Mouse (Mus musculus): ENCODE measurements around the gene Sostdc1. TPM values are rescaled to one million over a fixed set of nuclear protein-coding genes. Genes with fewer than 3 reads are reported as not detected.

Gene Sostdc1
- total RNA-seq, 1 experiment, result 0.09 TPM

DNA sequence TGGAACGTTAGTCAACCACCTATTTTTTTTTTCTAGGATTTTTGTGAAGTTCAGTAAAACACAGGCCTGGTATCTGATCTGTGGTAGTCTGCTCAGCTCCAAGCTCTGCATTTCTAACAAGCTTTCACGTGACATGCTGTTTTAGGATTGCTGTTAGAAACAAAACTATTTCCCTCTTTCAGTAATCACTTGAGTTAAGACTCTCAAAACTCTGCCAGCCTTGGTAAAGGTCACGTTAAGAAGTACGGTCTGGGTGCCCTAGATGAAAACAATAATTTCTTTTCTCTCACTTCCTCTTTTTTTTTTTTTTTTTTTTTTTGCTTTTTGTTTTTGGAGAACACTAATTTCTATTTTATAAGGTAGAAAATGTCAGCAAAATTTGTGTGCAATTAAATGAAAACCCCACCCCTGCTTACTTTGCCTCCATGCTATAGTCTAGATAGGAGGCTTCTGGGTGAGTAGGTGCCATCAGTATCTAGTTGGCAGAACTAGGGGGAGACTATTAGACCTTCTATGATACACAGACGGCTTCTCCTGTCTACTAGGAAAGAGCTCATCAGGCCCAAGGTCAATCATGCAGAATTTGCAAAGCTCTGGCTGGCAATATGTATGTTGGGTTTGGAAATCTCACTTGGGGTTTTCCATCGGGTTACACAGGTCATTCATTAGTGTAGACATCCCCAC is 5.1 kb upstream of the Sostdc1 start:
- DNase-seq (ENCODE audit: low read depth, low spot score), result no peak
- Histone ChIP-seq H3K27ac (ENCODE audit: insufficient read depth, low read depth, low read length, poor library complexity, severe bottlenecking) (no peak overlapping the region), H3K4me1 (ENCODE audit: control insufficient read depth in 2 of 2, insufficient read depth in 2 of 2, low read length in 2 of 2, poor library complexity in 1 of 2) (no peaks in the 10 kb centered on the region), H3K9ac (ENCODE audit: insufficient read depth, low read depth, low read length, poor library complexity, severe bottlenecking) (no peak overlapping the region), H3K4me3 (ENCODE audit: insufficient read depth in 1 of 2, low read depth in 1 of 2, low read length in 2 of 2, poor library complexity in 1 of 2, severe bottlenecking in 1 of 2) (no peak overlapping the region), H3K36me3 (ENCODE audit: control insufficient read depth, insufficient read depth, low read length, poor library complexity, severe bottlenecking) (no peaks in the 10 kb centered on the region), H3K9me3 (ENCODE audit: control insufficient read depth, insufficient read depth, low read depth, low read length) (no peaks in the 10 kb centered on the region)
- TF ChIP-seq ZC3H11A (IDR thresholded peaks at IDR 0.05; ENCODE audit: borderline replicate concordance, low read depth, low read length), result no peak
- TF ChIP-seq CHD2 (IDR thresholded peaks at IDR 0.05; ENCODE audit: low read depth, low read length), result no peak
- TF ChIP-seq MAFK (IDR thresholded peaks at IDR 0.05; ENCODE audit: insufficient read depth, low read depth, low read length), result no peak
- no peak for TF ChIP-seq HCFC1 (IDR thresholded peaks at IDR 0.05; ENCODE audit: borderline replicate concordance, insufficient read depth, low read length)
- TF ChIP-seq ZNF384 (IDR thresholded peaks at IDR 0.05; ENCODE audit: low read depth, low read length), result no peak
- in situ Hi-C loops (cut with MboI; ENCODE audit: low sequenced_read_pairs in 2 of 2, unreplicated experiment in 2 of 2), result no loop called here

DNA sequence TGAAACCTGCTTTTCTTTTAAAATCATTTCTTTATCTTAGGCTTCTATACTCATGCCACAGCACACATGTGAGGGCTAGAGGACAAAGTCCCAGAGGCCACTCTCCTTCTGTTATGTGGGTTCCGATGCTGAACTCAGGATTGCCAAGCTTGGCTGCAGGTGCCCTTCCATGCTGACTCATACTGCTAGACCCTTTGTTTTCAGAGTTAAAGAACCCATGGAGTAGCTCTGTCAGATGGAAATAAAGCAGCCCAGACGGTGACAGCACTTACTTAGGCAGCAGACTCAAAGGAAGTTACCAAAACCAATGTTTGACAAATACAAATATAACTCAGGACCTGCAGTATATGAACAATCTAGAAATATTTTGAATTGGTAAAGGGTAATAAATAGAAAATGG is 924 bp upstream of the Sostdc1 start:
- in situ Hi-C loops (cut with MboI; ENCODE audit: low sequenced_read_pairs in 2 of 2, unreplicated experiment in 2 of 2), result no loop called here
- no peak for DNase-seq (ENCODE audit: low read depth, low spot score)
- H3K27ac ChIP-seq (ENCODE audit: insufficient read depth, low read depth, low read length, poor library complexity, severe bottlenecking), result no peak overlapping the region
- TF ChIP-seq MAFK (IDR thresholded peaks at IDR 0.05; ENCODE audit: insufficient read depth, low read depth, low read length), result no peak
- TF ChIP-seq CHD2 (IDR thresholded peaks at IDR 0.05; ENCODE audit: low read depth, low read length), result no peak
- no peak for TF ChIP-seq HCFC1 (IDR thresholded peaks at IDR 0.05; ENCODE audit: borderline replicate concordance, insufficient read depth, low read length)
- TF ChIP-seq ZNF384 (IDR thresholded peaks at IDR 0.05; ENCODE audit: low read depth, low read length), result no peak
- TF ChIP-seq ZC3H11A (IDR thresholded peaks at IDR 0.05; ENCODE audit: borderline replicate concordance, low read depth, low read length), result no peak
- H3K9ac ChIP-seq (ENCODE audit: insufficient read depth, low read depth, low read length, poor library complexity, severe bottlenecking), result no peak overlapping the region
- peaks cover 0 to 4% of the 10 kb centered on the region in 2 experiments; a peak in 1 of 4 replicates for H3K4me1 ChIP-seq (ENCODE audit: control insufficient read depth in 2 of 2, insufficient read depth in 2 of 2, low read length in 2 of 2, poor library complexity in 1 of 2)
- no peaks in the 10 kb centered on the region for H3K36me3 ChIP-seq (ENCODE audit: control insufficient read depth, insufficient read depth, low read length, poor library complexity, severe bottlenecking)
- no peaks in the 10 kb centered on the region for H3K9me3 ChIP-seq (ENCODE audit: control insufficient read depth, insufficient read depth, low read depth, low read length)
- H3K4me3 ChIP-seq (ENCODE audit: insufficient read depth in 1 of 2, low read depth in 1 of 2, low read length in 2 of 2, poor library complexity in 1 of 2, severe bottlenecking in 1 of 2), result no peak overlapping the region

DNA sequence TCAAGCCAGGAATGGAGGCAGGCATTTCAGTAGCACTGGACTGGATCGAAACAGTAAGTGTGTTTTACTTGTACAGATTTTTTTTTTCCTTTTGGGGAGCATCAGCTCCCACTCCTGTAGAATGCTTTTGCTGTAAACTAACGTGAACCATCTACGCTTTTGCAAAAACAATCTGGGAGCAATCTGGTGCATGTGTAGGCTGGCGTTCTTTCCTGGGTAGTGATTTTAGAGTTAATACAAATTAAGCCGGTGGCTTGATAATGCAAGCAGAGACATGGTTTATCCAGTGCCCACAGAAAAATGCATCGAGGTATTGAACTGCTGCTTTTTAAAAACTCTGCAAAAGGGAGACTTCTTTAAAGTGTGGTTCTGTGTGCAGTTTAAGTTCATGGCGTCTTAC is 507 bp downstream of the Sostdc1 start:
- no peaks in the 10 kb centered on the region for H3K36me3 ChIP-seq (ENCODE audit: control insufficient read depth, insufficient read depth, low read length, poor library complexity, severe bottlenecking)
- no peak overlapping the region for H3K4me3 ChIP-seq (ENCODE audit: insufficient read depth in 1 of 2, low read depth in 1 of 2, low read length in 2 of 2, poor library complexity in 1 of 2, severe bottlenecking in 1 of 2)
- no peaks in the 10 kb centered on the region for H3K9me3 ChIP-seq (ENCODE audit: control insufficient read depth, insufficient read depth, low read depth, low read length)
- H3K9ac ChIP-seq (ENCODE audit: insufficient read depth, low read depth, low read length, poor library complexity, severe bottlenecking), result no peak overlapping the region
- H3K27ac ChIP-seq (ENCODE audit: insufficient read depth, low read depth, low read length, poor library complexity, severe bottlenecking), result no peak overlapping the region
- DNase-seq (ENCODE audit: low read depth, low spot score), result no peak
- in situ Hi-C loops (cut with MboI; ENCODE audit: low sequenced_read_pairs in 2 of 2, unreplicated experiment in 2 of 2), result no loop called here
- H3K4me1 ChIP-seq (ENCODE audit: control insufficient read depth in 2 of 2, insufficient read depth in 2 of 2, low read length in 2 of 2, poor library complexity in 1 of 2), result peaks cover 0 to 4% of the 10 kb centered on the region in 2 experiments; a peak in 1 of 4 replicates
- no peak for TF ChIP-seq CHD2 (IDR thresholded peaks at IDR 0.05; ENCODE audit: low read depth, low read length)
- TF ChIP-seq ZC3H11A (IDR thresholded peaks at IDR 0.05; ENCODE audit: borderline replicate concordance, low read depth, low read length), result no peak
- TF ChIP-seq MAFK (IDR thresholded peaks at IDR 0.05; ENCODE audit: insufficient read depth, low read depth, low read length), result no peak
- no peak for TF ChIP-seq HCFC1 (IDR thresholded peaks at IDR 0.05; ENCODE audit: borderline replicate concordance, insufficient read depth, low read length)
- no peak for TF ChIP-seq ZNF384 (IDR thresholded peaks at IDR 0.05; ENCODE audit: low read depth, low read length)

DNA sequence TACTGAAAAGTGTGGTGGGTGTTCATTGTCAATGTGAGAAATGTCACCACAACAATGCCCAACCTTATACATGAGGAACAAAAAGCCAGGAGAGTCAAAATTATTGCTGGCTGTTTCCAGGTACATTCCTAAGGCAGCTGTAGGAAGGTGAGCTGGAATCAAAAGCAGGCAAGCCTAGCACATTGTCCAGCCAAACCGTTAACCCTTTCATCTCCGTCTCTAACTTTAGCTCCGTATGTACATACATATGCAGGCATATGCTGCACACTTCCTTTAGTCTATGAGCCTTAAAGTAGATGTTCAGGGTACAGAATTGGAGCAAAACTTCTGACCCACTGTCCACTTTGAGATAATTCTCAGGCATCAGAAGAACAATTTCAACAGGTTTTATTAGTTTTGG is 1.6 kb downstream of the Sostdc1 start:
- Histone ChIP-seq H3K27ac (ENCODE audit: insufficient read depth, low read depth, low read length, poor library complexity, severe bottlenecking) (no peak overlapping the region), H3K36me3 (ENCODE audit: control insufficient read depth, insufficient read depth, low read length, poor library complexity, severe bottlenecking) (no peaks in the 10 kb centered on the region), H3K9ac (ENCODE audit: insufficient read depth, low read depth, low read length, poor library complexity, severe bottlenecking) (no peak overlapping the region), H3K4me1 (ENCODE audit: control insufficient read depth in 2 of 2, insufficient read depth in 2 of 2, low read length in 2 of 2, poor library complexity in 1 of 2) (peaks cover 0 to 4% of the 10 kb centered on the region in 2 experiments; a peak in 1 of 4 replicates), H3K4me3 (ENCODE audit: insufficient read depth in 1 of 2, low read depth in 1 of 2, low read length in 2 of 2, poor library complexity in 1 of 2, severe bottlenecking in 1 of 2) (no peak overlapping the region), H3K9me3 (ENCODE audit: control insufficient read depth, insufficient read depth, low read depth, low read length) (no peaks in the 10 kb centered on the region)
- TF ChIP-seq ZC3H11A (IDR thresholded peaks at IDR 0.05; ENCODE audit: borderline replicate concordance, low read depth, low read length), result no peak
- TF ChIP-seq CHD2 (IDR thresholded peaks at IDR 0.05; ENCODE audit: low read depth, low read length), result no peak
- TF ChIP-seq HCFC1 (IDR thresholded peaks at IDR 0.05; ENCODE audit: borderline replicate concordance, insufficient read depth, low read length), result no peak
- TF ChIP-seq MAFK (IDR thresholded peaks at IDR 0.05; ENCODE audit: insufficient read depth, low read depth, low read length), result no peak
- TF ChIP-seq ZNF384 (IDR thresholded peaks at IDR 0.05; ENCODE audit: low read depth, low read length), result no peak
- in situ Hi-C loops (cut with MboI; ENCODE audit: low sequenced_read_pairs in 2 of 2, unreplicated experiment in 2 of 2), result no loop called here
- DNase-seq (ENCODE audit: low read depth, low spot score), result no peak
